Mouse (Mus musculus): ENCODE measurements around the gene Lrp2.

Gene Lrp2

GRCm38 (mm10) chr2:69518307-69518706 lies 67.6 kb downstream of the Lrp2 start:
- DNase-seq (ENCODE audit: low spot score), result no peak

GRCm38 (mm10) chr2:69511766-69512165 lies 74.1 kb downstream of the Lrp2 start:
- no peak for DNase-seq (ENCODE audit: low spot score)

- DNase-seq (ENCODE audit: low spot score), result no peak
These were observed 85.5 kb downstream of the Lrp2 start for GRCm38 (mm10) chr2:69500357-69500756.

GRCm38 (mm10) chr2:69493130-69493529 lies 92.7 kb downstream of the Lrp2 start:
- peak; percentile 13 for DNase-seq (ENCODE audit: low spot score)

GRCm38 (mm10) chr2:69480965-69481364 lies 104.9 kb downstream of the Lrp2 start:
- no peak for DNase-seq (ENCODE audit: low spot score)

- no peak for DNase-seq (ENCODE audit: low spot score)
These were observed 106.0 kb downstream of the Lrp2 start for GRCm38 (mm10) chr2:69479859-69480258.

- no peak for DNase-seq (ENCODE audit: low spot score)
These were observed 109.0 kb downstream of the Lrp2 start for GRCm38 (mm10) chr2:69476901-69477300.

- DNase-seq (ENCODE audit: low spot score), result no peak
These were observed 110.7 kb downstream of the Lrp2 start for GRCm38 (mm10) chr2:69475177-69475576.

- peak; percentile 8 for DNase-seq (ENCODE audit: low spot score)
These were observed 114.0 kb downstream of the Lrp2 start for GRCm38 (mm10) chr2:69471837-69472236.

- no peak for DNase-seq (ENCODE audit: low spot score)
These were observed 122.3 kb downstream of the Lrp2 start for GRCm38 (mm10) chr2:69463609-69464008.

GRCm38 (mm10) chr2:69459481-69459880 lies 126.4 kb downstream of the Lrp2 start:
- no peak for DNase-seq (ENCODE audit: low spot score)

GRCm38 (mm10) chr2:69451128-69451527 lies 134.7 kb downstream of the Lrp2 start:
- no peak for DNase-seq (ENCODE audit: low spot score)

- no peak for DNase-seq (ENCODE audit: low spot score)
These were observed 137.3 kb downstream of the Lrp2 start for GRCm38 (mm10) chr2:69448581-69448980.

GRCm38 (mm10) chr2:69445896-69446472 lies 139.9 kb downstream of the Lrp2 start:
- no peak for DNase-seq (ENCODE audit: low spot score)

- no peak for DNase-seq (ENCODE audit: low spot score)
These were observed 144.2 kb downstream of the Lrp2 start for GRCm38 (mm10) chr2:69441656-69442055.

- DNase-seq (ENCODE audit: low spot score), result peak; percentile 84
These were observed 157.7 kb downstream of the Lrp2 start for GRCm38 (mm10) chr2:69428116-69428515.

- DNase-seq (ENCODE audit: low spot score), result no peak
These were observed 158.7 kb downstream of the Lrp2 start for GRCm38 (mm10) chr2:69427141-69427540.

GRCm38 (mm10) chr2:69426081-69426480 lies 159.8 kb downstream of the Lrp2 start:
- no peak for DNase-seq (ENCODE audit: low spot score)

- DNase-seq (ENCODE audit: low spot score), result no peak
These were observed 161.0 kb downstream of the Lrp2 start for GRCm38 (mm10) chr2:69424829-69425228.

- no peak for DNase-seq (ENCODE audit: low spot score)
These were observed 167.5 kb downstream of the Lrp2 start for GRCm38 (mm10) chr2:69418294-69418881.

- no peak for DNase-seq (ENCODE audit: low spot score)
These were observed 170.8 kb downstream of the Lrp2 start for GRCm38 (mm10) chr2:69415070-69415469.

- DNase-seq (ENCODE audit: low spot score), result no peak
These were observed 171.3 kb downstream of the Lrp2 start for GRCm38 (mm10) chr2:69414539-69414938.

GRCm38 (mm10) chr2:69405692-69406091 lies 180.2 kb downstream of the Lrp2 start:
- DNase-seq (ENCODE audit: low spot score), result peak; percentile 18

GRCm38 (mm10) chr2:69402309-69402708 lies 183.6 kb downstream of the Lrp2 start:
- no peak for DNase-seq (ENCODE audit: low spot score)
